Mouse (Mus musculus) cerebellum, postnatal 36 days (tissue): ENCODE data around the gene Xpot.
A peak's percentile ranks its signal among the peaks of the same experiment; 100 is the strongest.

Experiments
- DNase-seq, 2 experiments: peaks; one replicate each; pipeline ENCODE4 v3.0.0; 2021 to 2022; ENCODE audit warnings: mixed read lengths in 2 of 2

Gene Xpot

DNA sequence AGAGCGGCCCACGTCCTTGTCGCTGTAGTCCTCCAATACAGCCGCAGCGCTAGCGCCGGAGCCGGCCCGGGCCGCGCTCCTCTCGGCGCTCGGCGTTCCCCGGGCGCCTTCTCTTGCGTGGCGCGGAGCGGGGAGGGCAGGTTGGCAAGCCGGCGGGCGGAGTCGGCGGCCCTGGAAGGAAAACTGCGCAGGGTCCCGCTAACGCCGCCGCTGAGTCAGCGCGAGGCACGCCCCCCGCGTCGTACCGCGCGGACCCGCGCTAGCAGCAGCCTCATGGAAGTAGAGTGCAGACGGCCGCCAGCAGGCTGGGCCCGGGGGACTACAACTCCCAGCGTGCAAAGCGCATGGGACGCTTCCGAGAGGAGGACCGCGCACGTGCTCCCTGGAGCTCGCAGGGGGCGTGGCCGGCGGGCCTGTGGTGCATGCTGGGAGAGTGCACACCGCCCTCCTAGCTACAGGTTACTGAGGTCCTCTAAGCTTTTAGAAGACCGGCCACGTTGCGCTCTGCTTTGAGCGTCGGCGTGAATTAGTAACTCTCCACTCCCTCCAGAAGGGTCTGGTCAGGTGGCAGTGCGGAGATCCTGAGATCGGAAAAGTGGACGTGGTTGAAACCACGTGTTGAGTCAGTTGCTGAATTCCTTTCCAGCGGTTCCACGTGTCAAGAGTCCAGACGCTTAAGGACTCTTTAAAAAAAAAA, at the start of gene Xpot:
Gene Xpot, minus strand, starts transcription at position 147 of the 697 bp plus-strand sequence.
- peak; percentile 97 to 99 for DNase-seq

DNA sequence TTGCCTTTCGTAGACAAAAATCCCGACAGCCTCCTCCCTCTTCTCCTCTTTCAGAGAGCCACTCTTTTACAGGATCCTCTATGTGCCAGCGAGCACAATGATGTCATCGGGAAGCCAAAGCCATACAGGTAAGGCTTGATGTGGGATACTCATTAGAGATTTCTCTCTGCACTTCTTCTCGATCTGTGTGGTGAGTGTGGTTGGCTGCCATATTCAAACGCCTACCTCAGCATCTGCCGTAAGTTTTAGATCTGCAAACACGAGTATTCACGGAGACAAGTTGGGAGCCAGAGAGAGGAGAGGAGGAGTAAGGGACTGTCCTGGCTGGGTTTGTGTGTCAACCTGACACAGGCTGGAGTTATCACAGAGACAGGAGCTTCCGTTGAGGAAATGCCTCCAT, 43.0 kb upstream of the Xpot start:
- DNase-seq: no peak

DNA sequence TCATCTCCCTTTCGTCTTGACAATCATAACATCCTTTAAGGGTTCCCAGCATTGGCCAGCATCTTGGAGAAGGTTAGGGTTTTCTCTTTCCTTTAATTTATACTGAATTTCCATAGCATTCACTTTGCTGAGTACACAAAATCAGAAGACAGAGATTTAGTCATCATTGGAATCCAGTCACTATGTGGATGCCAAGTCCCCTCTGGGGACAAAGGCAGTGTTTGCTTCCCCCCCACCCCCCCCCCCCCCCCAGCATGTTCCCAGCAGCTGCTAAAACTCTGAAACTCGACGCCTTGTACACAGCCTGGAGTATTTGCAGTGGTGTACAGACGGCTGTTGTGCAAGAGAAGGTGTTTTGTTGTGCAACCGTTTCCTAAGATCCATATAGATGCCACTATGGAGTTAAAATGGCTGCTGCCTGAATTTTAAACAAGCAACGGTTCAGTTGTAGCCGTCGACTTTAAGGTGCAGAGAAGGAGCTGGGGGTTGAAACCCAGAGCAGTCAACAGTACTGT, 39.6 kb upstream of the Xpot start:
- DNase-seq: no peak

DNA sequence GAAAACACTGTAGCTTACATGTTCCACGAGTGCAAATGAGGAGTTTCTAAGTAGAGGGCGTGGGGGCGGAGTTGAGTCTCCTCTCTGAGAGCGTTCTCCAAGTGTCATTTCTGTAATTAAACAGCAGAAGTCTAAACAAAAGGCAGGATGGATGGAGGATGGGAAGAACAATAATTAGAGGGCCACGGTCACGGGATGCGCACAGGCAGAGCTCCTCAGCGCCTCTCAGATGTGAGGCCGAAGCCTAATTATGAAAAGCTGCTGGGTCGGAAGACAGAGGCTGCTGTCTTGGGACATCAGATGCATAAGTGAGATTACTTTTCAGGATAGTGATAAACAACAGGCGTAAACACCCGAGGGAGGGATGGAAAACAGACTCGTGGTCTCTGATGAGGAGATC, 37.5 kb upstream of the Xpot start:
- DNase-seq: no peak

DNA sequence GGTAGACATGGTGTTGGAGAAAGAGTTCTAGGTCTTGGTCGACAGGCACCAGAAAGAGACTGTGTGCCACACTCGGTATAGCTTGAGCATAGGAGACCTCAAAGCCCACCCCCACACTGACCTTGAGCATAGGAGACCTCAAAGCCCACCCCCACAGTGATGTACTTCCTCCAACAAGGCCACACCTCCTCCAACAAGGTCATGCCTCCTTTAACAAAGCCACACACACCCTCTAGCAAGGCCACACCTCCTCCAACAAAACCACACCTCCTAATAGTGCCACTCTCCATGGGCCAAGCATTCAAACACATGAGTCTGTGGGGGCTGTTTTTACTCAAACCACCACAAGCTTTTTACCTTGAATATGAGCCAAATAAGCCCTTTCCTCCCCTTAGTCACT, 36.6 kb upstream of the Xpot start:
- DNase-seq: no peak

DNA sequence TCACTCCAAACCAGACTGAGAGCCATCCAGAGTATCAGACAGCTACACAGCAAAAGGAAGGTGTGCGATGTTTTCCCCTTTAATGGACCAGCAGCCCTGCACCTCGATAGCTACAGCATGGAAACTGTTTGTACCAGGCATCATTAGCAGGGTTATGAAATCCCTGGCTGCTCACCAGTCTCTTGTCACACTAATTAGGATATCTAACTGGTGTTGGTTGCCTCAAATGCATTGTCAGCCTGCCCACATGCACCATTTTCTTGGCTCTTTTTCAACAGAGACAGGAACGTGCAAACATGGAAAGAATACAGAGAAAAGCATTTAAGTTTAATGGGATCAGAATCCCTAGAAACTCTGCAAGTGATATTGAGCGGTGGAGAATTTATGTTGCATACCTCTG, 29.8 kb upstream of the Xpot start:
- no peak for DNase-seq

DNA sequence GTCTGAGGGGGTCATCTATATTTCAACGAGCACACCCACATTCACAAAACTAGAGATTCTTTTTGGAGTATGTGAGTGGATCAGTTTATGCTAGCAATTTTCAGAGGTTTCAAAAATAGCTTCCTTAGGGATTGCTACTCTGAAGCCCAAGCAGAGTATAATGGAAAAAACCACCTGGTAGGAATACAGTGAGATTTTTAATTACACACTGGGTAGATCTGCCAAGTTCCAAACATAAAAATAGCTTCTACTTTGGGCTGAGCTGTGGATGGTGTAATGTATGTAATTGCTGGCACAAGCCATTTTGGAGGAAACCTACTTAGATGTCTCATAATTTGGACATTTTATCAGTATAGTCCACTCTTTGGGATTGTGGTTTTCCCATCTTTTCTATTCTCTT, 26.9 kb upstream of the Xpot start:
- peak in 1 of 2 experiments; percentile 3 for DNase-seq

DNA sequence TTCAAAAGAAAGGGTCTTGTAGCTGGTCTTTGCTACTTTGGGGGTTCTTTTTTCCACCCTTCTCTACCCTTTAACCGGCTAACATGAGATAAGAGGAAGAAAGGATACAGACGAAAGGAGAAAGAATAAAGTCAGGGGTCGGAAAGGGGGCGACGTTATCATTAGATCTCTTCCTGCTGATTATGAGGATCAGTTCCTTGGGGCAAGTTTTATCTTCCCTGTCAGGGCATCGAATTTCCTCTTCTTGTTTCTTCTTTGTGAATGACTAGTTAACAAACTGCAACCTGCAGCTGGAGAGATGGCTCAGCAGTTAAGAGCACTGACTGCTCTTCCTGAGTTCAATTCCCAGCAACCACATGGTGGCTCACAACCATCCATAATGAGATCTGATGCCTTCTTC, 20.2 kb upstream of the Xpot start:
- no peak for DNase-seq

DNA sequence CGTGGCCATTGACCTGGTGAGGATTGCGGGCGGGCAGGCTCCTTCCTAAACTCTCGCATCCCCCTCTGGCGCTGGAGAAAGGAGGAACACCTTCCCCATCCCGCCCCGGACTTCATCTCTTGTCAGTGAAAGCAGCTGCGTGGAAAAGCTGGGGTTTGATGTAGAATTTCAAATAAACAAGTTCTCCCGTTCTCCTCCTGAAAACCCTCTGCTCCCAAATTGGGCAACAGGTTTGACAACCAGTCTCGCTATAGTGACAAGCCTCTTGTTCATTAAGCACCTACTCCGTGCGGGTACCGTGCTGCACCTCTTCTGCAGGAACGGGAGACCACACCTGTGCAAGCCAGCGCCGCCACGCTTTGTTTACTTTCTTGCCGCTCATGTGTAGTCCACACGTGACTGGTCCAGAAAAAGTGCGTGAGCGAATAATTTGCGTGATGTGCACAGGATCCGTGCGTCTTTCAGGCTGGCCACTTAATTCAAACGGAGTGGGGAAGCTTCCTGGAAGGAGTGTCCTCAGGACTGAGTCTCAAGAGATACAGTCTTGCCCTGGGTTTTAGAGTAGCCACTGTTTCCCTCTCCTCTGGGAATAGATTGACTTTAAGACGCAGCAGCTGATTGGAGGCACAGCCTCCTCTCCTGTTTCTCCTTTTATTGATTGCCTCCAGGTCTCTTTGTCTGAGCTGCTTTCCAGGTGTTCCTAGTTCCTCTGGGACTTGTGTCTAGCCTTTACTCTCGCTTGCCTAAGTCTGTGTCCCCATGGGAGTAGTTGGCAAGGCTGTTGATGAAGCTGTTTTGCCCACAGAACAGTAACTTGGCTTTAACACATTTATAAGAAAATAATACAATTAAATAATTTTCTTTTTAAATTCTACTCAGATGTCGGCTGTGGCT, 16.2 kb upstream of the Xpot start:
- peak in 1 of 2 experiments; percentile 5 for DNase-seq

DNA sequence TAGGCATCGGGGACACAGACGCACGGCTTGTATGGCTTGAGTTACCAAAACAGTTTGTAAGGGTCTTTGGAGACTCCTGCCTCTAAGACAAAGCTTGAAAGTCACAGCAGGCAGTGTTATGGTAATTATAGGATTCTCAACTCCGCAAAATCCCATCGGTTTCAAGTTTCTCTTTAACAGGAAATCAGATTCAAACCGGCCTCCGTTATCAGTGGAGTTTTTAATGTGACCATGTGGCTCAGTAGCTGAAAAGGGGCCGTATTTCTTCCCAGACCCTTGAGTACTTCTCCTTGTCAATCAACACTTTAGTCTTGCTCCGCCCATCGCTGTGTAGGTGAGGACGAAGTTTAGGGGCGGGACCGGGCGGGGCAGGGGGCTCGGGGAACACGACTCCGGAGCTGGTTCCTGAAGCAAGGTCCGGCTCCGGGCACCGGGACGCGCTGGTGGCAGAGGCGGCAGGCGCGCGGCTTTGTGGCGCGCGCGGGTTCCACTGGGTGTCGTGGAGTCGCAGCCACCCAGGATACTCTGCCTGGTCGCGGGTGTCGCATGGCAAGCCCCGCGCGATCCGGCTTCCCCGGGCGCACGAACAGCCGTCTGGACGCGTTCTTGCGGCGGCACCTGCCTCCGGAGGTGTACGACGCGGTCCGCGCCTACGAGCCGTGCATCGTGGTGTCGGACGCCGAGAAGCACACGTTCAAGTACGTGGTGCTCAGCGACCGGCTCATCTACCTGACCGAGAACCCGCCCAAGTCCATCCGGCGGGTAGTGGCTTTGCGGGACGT, 15.3 kb upstream of the Xpot start, which contains the start of gene D930020B18Rik:
Gene D930020B18Rik, plus strand, starts transcription at position 317 of the 782 bp plus-strand sequence.
- DNase-seq: peak; percentile 16 to 20

DNA sequence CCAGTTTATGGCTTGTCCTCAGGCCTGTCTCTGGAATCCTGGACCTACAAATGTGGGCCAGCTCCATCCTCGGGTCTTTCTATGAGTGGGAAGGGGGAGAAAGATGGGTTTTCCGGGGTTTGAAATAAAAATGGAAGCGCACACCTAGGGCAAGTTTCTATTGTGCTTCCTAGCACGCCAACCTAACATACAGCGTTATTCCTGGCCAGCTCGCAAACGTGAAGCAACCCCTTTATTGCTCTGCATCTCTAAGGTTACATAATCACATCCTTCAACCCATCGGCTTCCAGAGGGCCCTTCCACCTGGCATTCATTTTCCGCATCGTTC, 14.8 kb upstream of the Xpot start:
- DNase-seq: peak in 1 of 2 experiments; percentile 13

DNA sequence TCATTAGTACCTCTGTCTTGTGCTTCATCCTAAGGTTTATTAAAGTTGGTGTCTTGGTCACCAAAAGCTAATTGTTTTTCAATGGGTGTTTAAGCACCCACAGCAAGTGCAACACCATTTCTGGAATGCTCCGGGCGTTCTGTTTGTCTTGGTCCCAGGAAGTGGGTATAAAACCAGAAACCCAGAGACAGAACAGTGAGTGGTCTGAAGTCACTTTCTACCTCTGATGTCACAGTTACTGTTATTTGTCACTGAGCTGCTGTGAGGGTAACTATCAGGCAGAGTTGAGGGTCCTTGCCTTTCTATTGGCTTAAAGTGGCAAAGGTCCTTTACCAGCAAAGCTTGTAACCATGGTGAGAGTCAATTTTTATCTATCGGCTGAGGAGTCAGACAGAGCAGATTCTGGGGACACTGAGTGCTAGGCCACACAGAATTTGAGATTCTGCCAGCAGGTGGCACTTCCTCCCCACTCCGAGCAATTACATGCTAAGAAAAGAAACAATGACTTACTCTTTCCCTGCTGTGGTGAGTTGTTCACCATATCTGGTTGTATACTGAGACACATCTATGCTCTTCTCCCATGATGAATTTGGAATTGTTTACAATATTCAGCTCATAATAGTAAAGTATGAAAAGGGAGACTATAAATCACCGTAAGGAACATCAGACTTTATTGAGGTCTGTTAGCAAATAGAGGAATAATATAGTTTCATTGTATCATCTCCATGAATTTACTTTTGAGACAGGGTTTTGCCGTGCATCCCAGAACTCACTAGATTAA, 14.2 kb upstream of the Xpot start:
- peak; percentile 24 to 35 for DNase-seq

DNA sequence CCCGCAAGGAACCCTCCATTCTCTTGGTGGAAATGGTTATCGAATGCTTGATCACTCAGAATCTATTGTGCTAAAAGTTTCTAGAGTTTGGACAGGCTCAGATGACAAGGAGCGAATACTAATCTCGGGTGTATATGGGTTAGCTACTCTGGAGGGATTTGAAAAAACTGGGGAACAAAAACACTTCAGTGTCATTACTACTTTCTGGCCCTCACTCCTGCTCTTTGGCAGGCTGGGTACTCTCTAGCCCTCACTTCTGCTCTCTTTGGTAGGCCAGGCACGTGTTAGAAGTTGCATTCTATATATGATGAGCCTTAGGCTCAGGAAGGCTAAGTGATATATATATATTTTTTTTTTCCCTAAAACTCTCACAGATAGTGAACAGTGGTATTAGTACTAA, 13.4 kb upstream of the Xpot start:
- DNase-seq: no peak

DNA sequence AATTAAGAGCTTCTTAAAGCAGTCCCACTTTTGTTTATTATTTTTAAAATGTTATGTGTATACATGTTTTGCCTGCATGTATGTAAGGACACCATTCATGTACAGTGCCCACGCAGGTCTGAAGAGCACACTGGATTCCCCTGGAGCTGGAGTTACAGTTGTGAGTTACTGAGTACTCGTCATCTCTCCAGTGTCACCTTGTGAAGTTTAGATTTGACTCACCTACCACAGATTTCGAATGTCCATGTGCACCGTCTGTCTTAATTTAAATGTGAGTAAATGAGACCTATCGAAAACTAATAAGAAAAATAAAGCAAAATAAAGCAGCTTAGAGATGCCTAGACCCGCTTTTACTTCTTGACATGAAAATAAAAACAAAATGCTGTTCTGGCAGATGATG, 10.1 kb upstream of the Xpot start:
- no peak for DNase-seq

DNA sequence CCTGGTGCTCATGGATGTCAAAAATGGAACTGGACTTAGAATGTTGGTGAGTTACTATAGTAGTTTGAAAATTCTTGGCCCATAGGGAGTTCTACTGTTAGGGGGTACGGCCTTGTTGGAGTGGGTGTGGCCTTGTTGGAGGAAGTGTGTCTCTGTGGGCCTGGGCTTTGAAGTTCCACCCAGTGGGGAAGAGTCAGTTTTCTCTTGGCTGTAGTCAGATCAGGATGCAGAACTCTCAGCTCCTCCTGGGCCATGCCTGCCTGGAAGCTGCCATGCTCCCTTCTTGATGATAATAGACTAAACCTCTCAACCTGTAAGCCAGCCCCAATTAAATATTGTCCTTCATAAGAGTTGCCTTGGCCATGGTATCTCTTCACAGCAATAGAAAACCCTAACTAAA, 8.0 kb upstream of the Xpot start:
- DNase-seq: no peak

DNA sequence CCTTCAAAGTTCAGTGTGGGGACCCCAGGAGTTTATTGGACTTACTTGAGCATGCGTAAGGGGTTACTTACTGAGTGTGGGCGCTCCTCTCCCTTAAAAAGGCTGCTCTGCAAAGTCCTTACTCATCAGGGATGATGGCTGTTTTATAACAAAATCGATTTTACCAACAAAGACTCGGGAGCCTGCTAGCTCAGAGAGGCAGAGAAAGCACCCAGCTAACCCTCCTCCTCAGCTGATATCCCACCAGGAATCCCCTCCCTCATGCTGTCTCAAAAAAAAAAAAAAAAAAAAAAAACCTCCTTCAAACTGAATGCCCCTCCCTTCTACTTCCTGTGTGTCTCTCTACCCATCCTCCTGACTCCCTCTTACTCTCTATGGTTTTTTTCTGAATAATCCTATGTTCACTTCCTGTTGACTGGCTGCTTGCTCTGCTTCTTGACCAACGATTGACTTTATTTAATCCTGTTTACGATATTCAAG, 2.5 kb upstream of the Xpot start:
- DNase-seq: no peak

DNA sequence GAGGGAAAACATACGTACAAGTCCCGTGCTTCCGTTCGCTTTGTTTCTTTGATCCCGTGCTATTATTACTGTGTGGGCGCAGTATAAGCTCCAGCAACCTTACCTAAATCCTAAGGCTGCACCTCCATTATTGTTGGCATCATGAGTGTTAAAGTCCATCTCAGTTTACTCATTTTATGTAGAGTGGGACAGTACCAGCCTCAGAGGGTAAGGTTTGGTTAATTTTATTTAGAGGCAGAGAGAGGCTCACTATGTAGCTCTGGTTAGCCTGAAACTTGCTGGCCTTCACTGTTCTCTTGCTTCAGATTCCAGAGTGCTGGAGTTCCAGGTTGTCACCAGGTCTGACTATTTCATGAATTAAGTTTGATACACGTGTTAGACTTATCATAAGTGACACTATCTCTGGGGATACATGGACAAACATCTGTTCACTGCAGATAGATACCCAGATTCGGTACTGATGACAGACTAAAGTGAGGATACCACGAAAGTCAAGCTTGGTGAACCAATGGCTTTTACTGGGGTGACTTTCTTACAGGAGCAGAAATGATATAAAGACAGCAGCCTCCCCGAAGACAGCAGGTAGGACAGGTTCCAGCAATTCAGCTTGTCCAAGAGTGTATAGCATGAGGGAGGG, 1.2 kb upstream of the Xpot start:
- DNase-seq: no peak

DNA sequence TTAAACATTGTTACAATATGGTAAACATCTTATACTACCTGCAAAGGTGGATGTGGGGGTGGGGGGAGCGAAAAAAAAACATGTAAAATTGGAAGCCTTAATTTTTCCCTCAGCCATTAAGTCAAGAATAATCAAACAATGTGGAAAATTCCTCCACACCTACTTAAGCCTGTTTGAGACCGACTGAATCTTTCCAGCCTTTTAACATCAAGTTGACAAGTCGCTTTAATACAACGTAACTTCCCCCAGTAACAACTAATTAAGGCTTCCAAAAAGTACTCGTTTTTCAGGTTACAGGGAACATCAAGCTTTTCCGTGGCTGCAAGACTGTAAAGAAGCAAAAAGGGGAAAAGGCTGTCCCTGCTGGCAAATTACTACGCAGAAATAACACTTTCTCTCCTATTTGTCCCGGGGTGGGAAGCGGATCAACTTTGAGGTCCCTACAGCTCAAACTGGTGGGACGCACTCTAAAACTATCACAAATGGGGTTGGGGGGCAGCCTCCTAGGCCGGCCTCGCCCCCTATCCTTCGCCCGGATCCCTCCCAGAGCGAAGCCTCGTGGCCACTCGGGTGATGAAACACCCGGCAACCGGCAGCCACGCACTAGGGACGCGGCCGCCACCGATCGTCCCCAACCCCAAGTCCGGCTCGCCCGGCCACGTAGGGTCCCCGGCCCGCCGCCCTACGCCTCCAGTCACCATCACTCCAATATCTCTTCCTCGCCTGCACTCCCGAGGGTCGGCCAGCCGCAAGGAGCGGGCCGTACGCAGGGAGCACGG, 536 bp downstream of the Xpot start:
- DNase-seq: no peak

DNA sequence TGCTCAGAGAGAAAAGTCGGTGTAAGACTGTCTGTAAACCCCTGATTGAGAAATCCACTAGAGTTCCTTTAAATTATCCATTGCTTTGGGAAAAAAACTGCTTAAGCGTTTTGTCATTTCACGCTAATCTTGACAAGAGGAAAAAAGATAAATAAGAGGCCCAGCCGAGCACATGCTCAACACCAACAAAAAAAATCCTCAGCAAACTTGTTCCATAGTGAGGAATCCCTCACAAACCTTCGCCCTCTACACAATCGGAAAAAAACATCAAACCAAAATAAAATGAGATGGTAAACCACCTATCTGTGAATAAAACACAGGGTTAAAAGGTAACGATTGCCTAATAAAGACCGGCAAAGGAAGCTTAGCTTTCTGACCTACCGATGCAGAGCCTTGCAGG, 1.1 kb downstream of the Xpot start:
- DNase-seq: no peak

DNA sequence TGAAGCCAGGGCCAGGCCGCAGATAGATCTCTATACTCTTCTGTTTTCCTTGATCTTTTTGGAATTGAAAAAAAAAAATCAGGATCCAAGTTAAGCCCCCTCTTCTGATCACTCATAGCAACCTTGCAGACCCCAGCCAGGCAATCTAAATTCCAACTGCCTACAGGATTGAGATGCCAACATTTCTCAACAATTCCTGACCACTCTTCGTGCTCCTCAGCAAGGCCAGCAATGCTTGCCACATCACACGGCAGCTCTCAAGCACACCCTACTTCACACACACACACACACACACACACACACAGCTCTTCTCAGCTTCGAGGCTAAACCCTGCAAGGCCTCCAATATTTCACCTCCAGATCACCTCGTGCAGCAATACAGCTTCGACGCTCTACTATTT, 2.5 kb downstream of the Xpot start:
- DNase-seq: no peak

DNA sequence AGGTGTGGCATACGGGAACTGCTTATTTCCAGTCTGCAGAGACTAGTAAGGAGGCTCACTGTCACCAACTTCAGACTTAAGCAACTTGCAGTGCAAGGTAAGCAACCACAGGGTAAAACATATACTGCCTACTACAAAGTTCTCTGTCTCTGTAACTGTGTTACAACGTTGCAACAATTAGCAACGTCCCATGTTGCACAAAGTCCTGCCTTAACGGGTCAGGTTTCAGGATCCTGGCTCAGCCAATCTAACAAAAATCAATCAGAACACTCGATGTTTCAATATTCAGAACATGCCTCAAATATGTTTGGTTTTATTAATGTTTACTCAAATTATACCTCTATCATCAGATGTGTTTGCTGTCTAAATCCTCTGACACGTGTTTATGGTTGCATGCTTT, 3.7 kb downstream of the Xpot start:
- DNase-seq: no peak
